Mouse (Mus musculus) retina, embryonic 14.5 days (tissue): ENCODE results near the gene Myof.

Experiments
- DNase-seq: peaks from one replicate; pipeline ENCODE4 v3.0.0-alpha.2; 2015; ENCODE audit warnings: low spot score

Myof gene

GRCm38 (mm10) chr19:37946696-37947095, 96.7 kb downstream of the Myof start:
- DNase-seq: peak; percentile 50

- no peak for DNase-seq
These were observed 97.3 kb downstream of the Myof start for GRCm38 (mm10) chr19:37946053-37946452.

- DNase-seq: no peak
These were observed 104.2 kb downstream of the Myof start for GRCm38 (mm10) chr19:37939203-37939602.

- peak; percentile 68 for DNase-seq
These were observed 106.3 kb downstream of the Myof start for GRCm38 (mm10) chr19:37937092-37937491.

- DNase-seq: no peak
These were observed 108.7 kb downstream of the Myof start for GRCm38 (mm10) chr19:37934640-37935039.

- DNase-seq: no peak
These were observed 111.2 kb downstream of the Myof start for GRCm38 (mm10) chr19:37932198-37932597.

- DNase-seq: no peak
These were observed 115.5 kb downstream of the Myof start for GRCm38 (mm10) chr19:37927911-37928310.

- DNase-seq: no peak
These were observed 118.1 kb downstream of the Myof start for GRCm38 (mm10) chr19:37925323-37925722.

GRCm38 (mm10) chr19:37924266-37924665, 119.1 kb downstream of the Myof start:
- DNase-seq: no peak

GRCm38 (mm10) chr19:37921098-37921497, 122.3 kb downstream of the Myof start:
- DNase-seq: no peak

- no peak for DNase-seq
These were observed 124.9 kb downstream of the Myof start for GRCm38 (mm10) chr19:37918515-37918932.

GRCm38 (mm10) chr19:37914261-37914660, 129.1 kb downstream of the Myof start:
- no peak for DNase-seq

- no peak for DNase-seq
These were observed 130.9 kb downstream of the Myof start for GRCm38 (mm10) chr19:37912501-37912900.

- DNase-seq: no peak
These were observed 133.5 kb downstream of the Myof start for GRCm38 (mm10) chr19:37909830-37910261.

- no peak for DNase-seq
These were observed 135.7 kb downstream of the Myof start for GRCm38 (mm10) chr19:37907451-37908320.

GRCm38 (mm10) chr19:37906916-37907315, 136.5 kb downstream of the Myof start:
- no peak for DNase-seq

- no peak for DNase-seq
These were observed 147.3 kb downstream of the Myof start for GRCm38 (mm10) chr19:37896081-37896480.

- no peak for DNase-seq
These were observed 152.4 kb downstream of the Myof start for GRCm38 (mm10) chr19:37891006-37891405.

- DNase-seq: peak; percentile 92
These were observed 156.8 kb downstream of the Myof start for GRCm38 (mm10) chr19:37886355-37887120.

- DNase-seq: peak; percentile 44
These were observed 161.8 kb downstream of the Myof start for GRCm38 (mm10) chr19:37881431-37882081.

- no peak for DNase-seq
These were observed 165.7 kb downstream of the Myof start for GRCm38 (mm10) chr19:37877511-37878167.
